Mouse (Mus musculus) stomach, postnatal 0 days (tissue): ENCODE data around the gene Zc3h6.

Source experiments
- CTCF ChIP-seq: IDR thresholded peaks from 2 replicates; pipeline ENCODE4 v1.5.1; 2016; ENCODE audit warnings: antibody characterized with exemption, low read depth, mild to moderate bottlenecking, moderate library complexity
- EP300 ChIP-seq: optimal IDR thresholded peaks from 2 replicates; pipeline ENCODE3; 2016; ENCODE audit warnings: antibody characterized with exemption

- TF ChIP-seq CTCF (no peak), EP300 (no peak)
Observed at GRCm38 (mm10) chr2:129035381-129035780, 68.2 kb downstream of the Zc3h6 start.
